Mouse (Mus musculus): Measurements from ENCODE around the gene Trpm1.

The Trpm1 gene

GRCm38 (mm10) chr7:64289416-64289815 is 135.8 kb downstream of the Trpm1 start:
- DNase-seq (ENCODE audit: low spot score), result no peak

- no peak for DNase-seq (ENCODE audit: low spot score)
Measured at GRCm38 (mm10) chr7:64290431-64290830, 136.8 kb downstream of the Trpm1 start.

GRCm38 (mm10) chr7:64291722-64292121 is 138.1 kb downstream of the Trpm1 start:
- DNase-seq (ENCODE audit: low spot score), result no peak

- no peak for DNase-seq (ENCODE audit: low spot score)
Measured at GRCm38 (mm10) chr7:64296286-64297010, 142.8 kb downstream of the Trpm1 start.

DNA sequence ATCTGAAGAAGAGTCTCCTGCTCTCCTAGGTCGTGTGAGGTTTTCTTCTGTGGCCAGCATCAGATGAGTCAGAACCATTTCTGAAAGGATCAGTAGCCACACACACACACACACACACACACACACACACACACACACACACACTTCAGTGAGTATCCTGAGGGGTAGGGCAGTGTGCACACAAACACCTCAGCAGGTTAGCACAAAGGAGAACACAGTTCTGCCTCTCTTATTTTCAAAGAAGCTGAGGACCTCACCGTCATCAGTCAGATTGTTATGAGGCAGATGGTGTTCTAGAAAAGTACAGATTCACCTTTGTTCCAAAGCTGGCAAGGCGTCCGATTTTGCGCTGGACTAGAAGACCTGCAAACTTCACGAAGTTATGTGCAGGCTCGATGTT is 156.6 kb downstream of the Trpm1 start:
- DNase-seq (ENCODE audit: low spot score), result no peak

- DNase-seq (ENCODE audit: low spot score), result no peak
Measured at GRCm38 (mm10) chr7:64310756-64311155, 157.1 kb downstream of the Trpm1 start.

GRCm38 (mm10) chr7:64312811-64313210 is 159.2 kb downstream of the Trpm1 start:
- no peak for DNase-seq (ENCODE audit: low spot score)

Measured in left cerebral cortex, adult 11 months (tissue).